Mouse (Mus musculus) neural tube, embryonic 13.5 days (tissue): Measurements from ENCODE around the gene Mecom. TPM values are rescaled to one million over a fixed set of nuclear protein-coding genes. Genes with fewer than 3 reads are reported as not detected.

ENCODE experiments used
- ATAC-seq: fragments of 200-750 bp; cut with Nextera tagmentation; 2 replicates; pipeline ENCODE4 v1.8.0; 2017; ENCODE audit warnings: low read depth, mild to moderate bottlenecking, moderate TSS enrichment, moderate library complexity
- H3K27ac ChIP-seq: fragments of 300-500 bp; sonication (generic); replicated peaks from 2 replicates; pipeline ENCODE4 v1.5.1; 2015; ENCODE audit warnings: moderate library complexity, mild to moderate bottlenecking, inconsistent platforms
- H3K27me3 ChIP-seq: fragments of 300-500 bp; sonication (generic); 2 replicates; pipeline ENCODE4 v1.6.1; 2015; ENCODE audit warnings: mild to moderate bottlenecking, inconsistent platforms
- H3K36me3 ChIP-seq: fragments of 300-500 bp; sonication (generic); 2 replicates; pipeline ENCODE4 v1.6.1; 2015; ENCODE audit warnings: mild to moderate bottlenecking, inconsistent platforms
- H3K4me1 ChIP-seq: fragments of 300-500 bp; sonication (generic); replicated peaks from 2 replicates; pipeline ENCODE4 v1.6.1; 2015; ENCODE audit warnings: inconsistent platforms
- H3K4me2 ChIP-seq: fragments of 300-500 bp; sonication (generic); 2 replicates; pipeline ENCODE4 v1.6.1; 2015; ENCODE audit warnings: inconsistent platforms, mild to moderate bottlenecking, moderate library complexity
- H3K4me3 ChIP-seq: fragments of 300-500 bp; sonication (generic); 2 replicates; pipeline ENCODE4 v1.5.1; 2015; ENCODE audit warnings: mild to moderate bottlenecking, inconsistent platforms
- H3K9ac ChIP-seq: fragments of 300-500 bp; sonication (generic); 2 replicates; pipeline ENCODE4 v1.6.1; 2015; ENCODE audit warnings: moderate library complexity, mild to moderate bottlenecking, inconsistent platforms
- H3K9me3 ChIP-seq: fragments of 300-500 bp; sonication (generic); 2 replicates; pipeline ENCODE4 v1.6.1; 2016; ENCODE audit warnings: inconsistent platforms
- WGBS: fragments of 180-500 bp; shearing (Covaris S2); methylation state at CpG from one replicate; pipeline ENCODE4 v1.1.7; 2015; 5-methylcytosine and 5-hydroxymethylcytosine counted together
- polyA plus RNA-seq: library from polyadenylated mRNA; unstranded; fragments of >200 nt; fragmentation: Nextera tagmentation; extraction: Ambion mirVana; gene quantifications from 2 replicates; pipeline ENCODE4 v1.2.1, GENCODE M21; 2015

Mecom gene
- polyA plus RNA-seq, 1 experiment from 2014 or later = 8.9 TPM

DNA sequence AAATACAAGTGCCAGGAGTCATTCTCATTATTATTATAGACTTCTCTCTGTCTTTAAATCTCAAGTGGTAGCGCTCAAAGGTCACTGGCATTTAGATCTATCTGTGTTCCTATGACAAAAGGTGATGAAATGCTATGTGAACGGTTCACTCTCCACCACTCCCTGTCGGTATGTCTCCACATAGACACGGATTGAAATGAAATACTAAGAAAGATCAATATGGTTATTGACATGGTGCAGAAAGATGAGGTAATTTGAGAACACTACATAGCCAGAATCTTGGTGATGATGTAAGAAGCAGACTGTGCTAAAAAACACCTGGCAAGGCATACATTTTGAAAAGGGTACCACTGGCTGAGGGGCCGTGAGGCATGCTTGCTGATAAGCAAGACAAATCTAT is 294.1 kb downstream of the Mecom start:
- Histone ChIP-seq H3K9ac (no peak overlapping the region), H3K9me3 (no peaks in the 10 kb centered on the region), H3K27me3 (no peaks in the 10 kb centered on the region), H3K36me3 (no peaks in the 10 kb centered on the region), H3K4me3 (no peak overlapping the region), H3K4me1 (no peaks in the 10 kb centered on the region), H3K27ac (no peak overlapping the region), H3K4me2 (no peak overlapping the region)
- 85% methylated on average over 5 of the region's 5 CpGs for WGBS
- ATAC-seq = no peak

DNA sequence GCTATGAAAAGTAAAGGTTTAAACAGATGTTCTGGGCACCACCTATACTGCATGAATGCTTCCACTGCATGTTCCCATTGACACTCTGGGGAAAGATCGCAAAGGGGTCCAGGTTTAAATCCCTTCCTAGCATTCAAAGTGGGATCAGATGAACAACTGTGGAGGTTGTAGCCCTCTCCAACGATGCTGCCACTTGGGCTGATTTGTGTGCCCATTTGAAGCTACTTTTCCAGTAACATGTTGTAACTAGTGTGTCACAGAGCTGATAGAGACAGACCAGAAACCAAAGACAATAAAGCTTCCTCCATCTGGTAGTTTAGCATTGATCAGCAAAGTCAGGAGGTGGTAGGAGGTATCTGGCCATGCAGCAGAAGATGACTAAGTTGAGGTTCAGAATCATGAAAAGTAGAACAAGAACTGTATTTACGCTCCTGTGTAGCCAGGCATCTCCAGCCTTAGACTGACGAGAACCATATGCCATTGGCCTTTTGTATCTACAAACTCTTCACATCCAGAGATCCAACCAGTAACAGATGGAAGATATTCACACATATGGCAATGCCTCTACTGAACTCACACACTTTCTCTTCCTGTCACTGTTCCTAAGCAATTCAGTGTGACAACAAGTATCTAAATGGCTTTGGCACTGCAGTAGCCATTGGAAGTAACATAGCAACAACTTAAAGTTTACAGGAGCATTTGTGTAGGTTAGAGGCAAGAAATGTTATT is 299.0 kb downstream of the Mecom start:
- Histone ChIP-seq H3K4me2 (no peak overlapping the region), H3K27ac (no peak overlapping the region), H3K27me3 (peaks cover 9% of the 10 kb centered on the region; the same call in 1 of the 2 replicates), H3K9me3 (no peaks in the 10 kb centered on the region), H3K36me3 (no peaks in the 10 kb centered on the region), H3K4me3 (no peak overlapping the region), H3K9ac (no peak overlapping the region), H3K4me1 (no peaks in the 10 kb centered on the region)
- no peak for ATAC-seq
- 89% methylated on average over 4 of the region's 4 CpGs for WGBS

DNA sequence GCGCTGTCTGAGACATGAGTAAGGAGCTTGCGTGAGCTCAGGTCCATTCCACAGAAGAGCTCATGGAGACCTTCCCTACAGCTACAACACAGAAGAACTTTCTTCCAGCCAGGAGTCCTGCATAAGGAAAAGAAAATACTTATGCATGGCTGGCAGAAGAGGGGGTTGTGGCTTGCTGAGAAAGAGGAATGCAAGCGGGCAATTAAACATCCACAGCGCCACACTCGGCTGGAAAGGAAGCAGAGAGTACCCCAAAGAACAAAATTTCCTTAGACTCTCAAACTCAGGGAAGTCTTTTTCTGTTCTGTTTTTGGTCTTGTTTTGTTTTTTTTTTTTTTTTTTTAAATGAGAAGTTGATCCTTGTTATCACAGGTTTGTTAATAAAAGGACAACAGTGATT is 300.6 kb downstream of the Mecom start:
- peaks cover 9% of the 10 kb centered on the region; the same call in 1 of the 2 replicates for H3K27me3 ChIP-seq
- no peak for ATAC-seq
- H3K9me3 ChIP-seq = no peaks in the 10 kb centered on the region
- H3K9ac ChIP-seq = no peak overlapping the region
- H3K36me3 ChIP-seq = no peaks in the 10 kb centered on the region
- H3K4me1 ChIP-seq = no peaks in the 10 kb centered on the region
- WGBS = 75% methylated on average over 5 of the region's 5 CpGs
- no peak overlapping the region for H3K27ac ChIP-seq
- no peak overlapping the region for H3K4me2 ChIP-seq
- H3K4me3 ChIP-seq = no peak overlapping the region

DNA sequence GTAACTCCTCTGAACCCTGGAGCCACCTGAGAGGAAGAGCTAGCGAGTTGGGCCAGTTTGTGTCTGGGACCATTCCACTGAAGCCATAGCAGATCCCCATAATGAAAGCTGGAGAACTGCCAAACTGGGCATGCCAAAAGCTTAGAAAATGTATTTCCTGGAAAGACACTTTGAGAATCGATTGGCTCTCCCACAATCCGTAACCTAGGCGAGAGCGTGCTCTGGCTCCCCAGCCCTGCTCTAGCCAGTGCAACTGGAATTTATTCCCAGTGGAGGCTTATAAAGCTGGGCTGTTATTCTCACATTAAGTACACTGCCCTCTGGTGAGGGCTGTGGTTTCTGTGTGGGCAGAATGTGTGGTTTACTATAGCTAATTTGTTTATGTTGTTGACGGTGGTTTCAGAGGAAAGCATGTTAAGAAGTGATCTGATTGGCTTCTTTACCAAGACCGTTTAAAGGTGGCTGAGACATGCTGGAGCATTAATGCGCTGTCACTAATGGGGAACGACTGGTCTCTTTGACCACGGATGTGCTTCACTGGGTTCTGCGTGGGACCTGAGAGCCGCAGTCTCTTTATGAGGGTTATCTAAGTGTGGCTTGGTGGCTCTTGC is 301.3 kb downstream of the Mecom start:
- H3K27ac ChIP-seq = no peak overlapping the region
- H3K4me1 ChIP-seq = no peaks in the 10 kb centered on the region
- no peaks in the 10 kb centered on the region for H3K9me3 ChIP-seq
- ATAC-seq = 0 out of 2 replicates have a peak, but pooled peaks have one; percentile 44
- peaks cover 9% of the 10 kb centered on the region; the same call in 1 of the 2 replicates for H3K27me3 ChIP-seq
- no peak overlapping the region for H3K9ac ChIP-seq
- no peak overlapping the region for H3K4me3 ChIP-seq
- no peaks in the 10 kb centered on the region for H3K36me3 ChIP-seq
- WGBS = 80% methylated on average over 12 of the region's 12 CpGs
- no peak overlapping the region for H3K4me2 ChIP-seq

DNA sequence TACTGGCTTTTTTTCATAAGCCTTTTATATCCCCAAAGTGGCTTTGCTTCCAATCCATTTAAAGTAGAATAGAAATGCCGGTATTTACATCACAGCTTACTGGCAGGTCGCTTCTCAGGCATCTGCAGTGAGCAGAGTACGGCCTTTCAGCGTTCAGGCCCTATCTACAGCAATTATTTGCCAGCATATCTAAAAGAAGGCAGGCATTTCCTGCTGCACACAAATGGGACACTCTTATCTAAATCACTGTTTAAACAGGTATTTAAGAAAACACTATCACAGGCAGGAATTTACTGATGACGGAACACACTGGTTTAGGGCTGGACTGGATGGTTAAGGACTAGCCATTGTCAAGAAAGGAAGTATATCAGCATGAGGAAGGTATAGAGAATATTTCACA is 301.9 kb downstream of the Mecom start:
- H3K9ac ChIP-seq = no peak overlapping the region
- no peak overlapping the region for H3K27ac ChIP-seq
- H3K4me1 ChIP-seq = no peaks in the 10 kb centered on the region
- no peak for ATAC-seq
- no peaks in the 10 kb centered on the region for H3K36me3 ChIP-seq
- no peak overlapping the region for H3K4me2 ChIP-seq
- 83% methylated on average over 5 of the region's 5 CpGs for WGBS
- no peak overlapping the region for H3K4me3 ChIP-seq
- peaks cover 9% of the 10 kb centered on the region; the same call in 1 of the 2 replicates for H3K27me3 ChIP-seq
- H3K9me3 ChIP-seq = no peaks in the 10 kb centered on the region

DNA sequence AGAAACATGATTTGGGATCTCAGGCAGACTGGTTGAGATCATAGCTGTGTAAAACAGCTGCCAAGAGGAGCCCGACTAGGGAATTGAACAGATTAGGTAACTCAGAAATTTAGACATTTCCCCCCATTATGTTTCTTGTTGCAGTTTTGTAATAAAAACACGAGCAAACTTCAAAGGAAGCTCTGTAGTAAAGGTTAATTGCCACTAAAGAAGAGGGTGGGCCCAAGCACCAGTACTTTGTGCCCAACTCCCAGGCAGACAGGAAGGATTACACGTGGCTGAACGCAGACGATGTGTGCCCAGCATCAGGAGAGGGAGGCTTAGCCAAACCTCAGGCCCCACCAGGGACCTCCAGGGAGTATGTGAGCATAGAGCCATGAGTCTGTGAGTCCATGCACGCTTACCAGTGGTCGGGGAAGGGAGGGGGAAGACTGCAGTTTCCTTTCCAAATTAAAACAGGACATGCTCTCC is 303.4 kb downstream of the Mecom start:
- no peak for ATAC-seq
- 34% methylated on average over 7 of the region's 7 CpGs for WGBS

DNA sequence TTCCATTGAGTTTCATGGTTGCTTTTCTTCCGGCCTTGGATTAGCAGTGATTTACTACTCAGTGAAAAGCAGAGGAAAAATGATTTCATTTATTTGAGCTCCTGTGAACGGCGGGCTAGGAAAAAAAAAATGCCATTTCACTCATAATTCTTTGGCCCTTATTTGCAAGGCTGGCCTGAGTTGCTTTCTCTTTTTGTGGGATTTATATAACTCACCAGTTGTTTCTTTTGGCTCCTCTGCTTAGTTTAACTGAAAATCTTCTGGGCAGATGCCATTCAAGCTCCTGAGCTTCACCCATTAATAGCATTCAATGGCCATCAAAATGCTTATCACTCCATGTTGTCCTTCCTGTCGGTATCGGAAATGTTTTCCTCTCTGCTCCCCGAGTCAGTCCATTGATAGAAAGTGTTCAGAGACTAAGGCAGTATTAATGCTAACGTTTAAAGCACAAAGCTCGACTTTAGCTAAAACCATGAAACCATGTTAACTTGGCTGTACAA is 304.0 kb downstream of the Mecom start:
- no peak overlapping the region for H3K4me3 ChIP-seq
- no peaks in the 10 kb centered on the region for H3K36me3 ChIP-seq
- no peak overlapping the region for H3K4me2 ChIP-seq
- H3K9me3 ChIP-seq = no peaks in the 10 kb centered on the region
- WGBS = 64% methylated on average over 8 of the region's 8 CpGs
- no peaks in the 10 kb centered on the region for H3K4me1 ChIP-seq
- no peak overlapping the region for H3K27ac ChIP-seq
- no peak overlapping the region for H3K9ac ChIP-seq
- no peak for ATAC-seq
- peaks cover 9% of the 10 kb centered on the region; the same call in 1 of the 2 replicates for H3K27me3 ChIP-seq

More for the DNA sequence above, 303.4 kb downstream of the Mecom start:
- Histone ChIP-seq H3K36me3 (no peaks in the 10 kb centered on the region), H3K9me3 (no peaks in the 10 kb centered on the region), H3K4me1 (no peaks in the 10 kb centered on the region), H3K27me3 (peaks cover 9% of the 10 kb centered on the region; the same call in 1 of the 2 replicates), H3K4me3 (no peak overlapping the region), H3K4me2 (no peak overlapping the region), H3K9ac (no peak overlapping the region), H3K27ac (no peak overlapping the region)

DNA sequence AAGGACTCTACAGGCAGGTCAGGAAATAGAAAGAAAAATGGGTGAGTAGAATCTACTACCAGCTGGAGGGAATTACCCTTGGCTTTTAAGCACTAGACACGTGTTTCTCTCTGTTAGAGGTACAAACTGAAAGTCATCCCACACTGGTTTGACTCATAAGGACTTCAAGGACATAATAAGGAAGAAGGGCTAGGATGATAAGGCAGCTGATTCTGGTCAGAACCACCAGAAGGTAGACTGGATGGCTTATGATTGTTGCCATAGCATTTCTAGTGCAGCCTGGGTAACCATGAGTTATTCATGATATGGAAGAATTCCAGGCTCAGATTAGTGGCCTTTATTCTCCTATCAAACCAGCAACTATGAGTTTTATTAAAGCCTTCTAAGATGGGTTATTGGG is 308.4 kb downstream of the Mecom start:
- ATAC-seq = no peak
- no peak overlapping the region for H3K27ac ChIP-seq
- no peaks in the 10 kb centered on the region for H3K27me3 ChIP-seq
- no peaks in the 10 kb centered on the region for H3K9me3 ChIP-seq
- H3K9ac ChIP-seq = no peak overlapping the region
- H3K4me3 ChIP-seq = no peak overlapping the region
- no peaks in the 10 kb centered on the region for H3K4me1 ChIP-seq
- H3K4me2 ChIP-seq = no peak overlapping the region
- whole genome bisulfite sequencing = 91% methylated on average over 1 of the region's 1 CpGs
- no peaks in the 10 kb centered on the region for H3K36me3 ChIP-seq

DNA sequence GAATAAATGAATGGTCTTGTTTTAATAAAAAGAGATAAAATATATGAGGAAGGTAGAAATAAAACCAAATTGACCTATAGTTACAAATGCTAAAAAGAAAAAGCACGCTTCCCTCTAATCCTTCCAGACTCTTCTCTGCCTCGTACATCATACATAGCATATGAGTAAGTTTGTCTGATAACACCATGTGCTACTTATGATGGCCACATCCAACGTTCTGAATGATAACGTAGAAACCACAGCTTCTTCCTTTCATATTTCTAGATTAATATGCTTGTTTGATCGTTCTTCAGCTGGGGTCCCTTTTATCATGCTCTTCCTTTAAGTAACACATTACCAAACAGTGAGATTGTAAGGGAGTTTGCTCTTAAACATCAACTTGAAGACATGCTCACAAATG is 310.3 kb downstream of the Mecom start:
- WGBS = 93% methylated on average over 5 of the region's 5 CpGs
- Histone ChIP-seq H3K4me1 (no peaks in the 10 kb centered on the region), H3K27ac (no peak overlapping the region), H3K4me2 (no peak overlapping the region), H3K36me3 (no peaks in the 10 kb centered on the region), H3K9ac (no peak overlapping the region), H3K27me3 (no peaks in the 10 kb centered on the region), H3K9me3 (no peaks in the 10 kb centered on the region), H3K4me3 (no peak overlapping the region)
- no peak for ATAC-seq

DNA sequence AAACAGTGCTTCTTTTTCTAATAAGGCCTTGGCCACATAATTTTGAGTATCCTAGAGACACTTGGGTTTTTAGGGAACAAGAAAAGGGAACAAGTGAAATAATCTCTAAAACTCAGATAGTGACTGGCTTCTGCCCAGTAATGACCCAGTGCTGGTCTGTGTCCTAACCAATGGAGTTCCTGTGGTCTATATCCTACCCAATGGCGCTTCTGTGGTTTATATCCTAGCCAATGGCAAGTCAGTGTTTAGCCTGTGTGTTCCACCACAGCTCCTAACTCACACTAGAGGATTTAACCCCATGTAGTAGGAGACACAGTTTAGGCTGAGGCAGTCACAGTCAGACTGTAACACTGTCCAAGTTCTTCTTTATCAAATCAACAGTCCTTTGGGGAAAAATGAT is 313.8 kb downstream of the Mecom start:
- no peak for ATAC-seq
- Histone ChIP-seq H3K27ac (no peak overlapping the region), H3K4me2 (no peak overlapping the region), H3K4me1 (no peaks in the 10 kb centered on the region; the same call in 1 of the 2 replicates), H3K9ac (no peak overlapping the region), H3K27me3 (no peaks in the 10 kb centered on the region), H3K9me3 (no peaks in the 10 kb centered on the region), H3K4me3 (no peak overlapping the region), H3K36me3 (no peaks in the 10 kb centered on the region)
- 87% methylated on average over 1 of the region's 1 CpGs for WGBS

DNA sequence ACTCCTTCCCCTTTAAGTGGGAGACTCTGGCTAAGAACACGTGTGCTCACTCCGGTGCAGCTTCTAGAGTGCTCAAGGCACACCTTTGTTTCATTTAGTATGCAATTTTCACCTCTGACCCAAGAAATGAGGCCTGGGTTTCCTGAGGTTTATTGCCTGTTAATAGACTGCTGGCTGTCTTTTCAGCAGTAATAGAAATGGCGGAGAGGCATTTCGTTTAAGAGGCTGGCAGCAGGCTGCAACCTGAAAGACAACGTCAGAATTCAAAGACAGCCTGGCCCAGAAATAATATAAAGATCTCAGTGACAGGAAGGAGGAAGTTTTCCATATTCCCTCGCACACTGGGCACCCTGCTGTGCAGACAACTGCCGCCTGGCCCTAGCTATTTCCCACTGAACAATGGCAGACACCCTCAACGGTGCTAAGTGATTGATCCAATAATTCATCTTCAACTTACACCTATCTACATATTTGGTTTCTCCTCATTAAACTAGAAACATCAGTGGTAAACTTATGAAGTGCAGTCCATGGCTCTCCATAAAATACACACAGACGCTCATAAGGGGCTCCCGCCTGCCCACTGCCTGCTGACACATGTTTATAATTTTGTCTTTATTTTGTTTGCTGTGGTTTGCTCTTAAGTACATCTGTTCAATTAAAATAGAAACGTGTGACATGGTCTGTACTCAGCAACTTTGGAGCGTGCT is 319.7 kb downstream of the Mecom start:
- Histone ChIP-seq H3K9me3 (no peaks in the 10 kb centered on the region), H3K9ac (no peak overlapping the region), H3K27me3 (peaks cover 27% of the 10 kb centered on the region), H3K27ac (no peak overlapping the region), H3K4me3 (no peak overlapping the region), H3K36me3 (no peaks in the 10 kb centered on the region), H3K4me2 (peak overlapping the region; percentile 17; the same call in 1 of the 2 replicates), H3K4me1 (peaks cover 22% of the 10 kb centered on the region)
- ATAC-seq = peak; percentile 36; the same call in 1 of the 2 replicates
- WGBS = 25% methylated on average over 12 of the region's 12 CpGs

DNA sequence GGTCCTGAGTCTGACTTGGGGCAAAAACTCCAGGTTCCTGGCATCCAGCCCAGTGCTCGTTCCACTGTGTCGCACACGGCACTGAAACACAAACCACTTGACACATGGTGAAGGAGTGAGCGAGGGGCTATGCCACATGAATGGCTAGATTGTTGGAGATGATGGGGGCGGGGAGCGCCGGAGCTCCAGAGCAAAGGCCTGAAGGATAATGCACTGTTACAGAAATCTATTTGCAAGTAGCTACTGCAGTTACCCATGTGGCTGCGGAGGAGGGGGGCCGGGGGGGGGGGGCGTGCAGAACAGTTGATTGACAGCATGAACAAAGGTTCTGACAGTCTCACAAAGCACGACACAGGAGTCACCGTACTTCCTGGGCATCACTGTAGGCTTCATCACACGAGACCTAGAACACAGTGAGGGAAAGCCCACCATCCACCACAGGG is 320.9 kb downstream of the Mecom start:
- peaks cover 36% of the 10 kb centered on the region for H3K27me3 ChIP-seq
- no peaks in the 10 kb centered on the region for H3K9me3 ChIP-seq
- peak; percentile 90 for ATAC-seq
- H3K36me3 ChIP-seq = no peaks in the 10 kb centered on the region
- H3K27ac ChIP-seq = no peak overlapping the region
- no peak overlapping the region for H3K4me3 ChIP-seq
- WGBS = 21% methylated on average over 13 of the region's 13 CpGs
- H3K4me1 ChIP-seq = peaks cover 22% of the 10 kb centered on the region
- 0 out of 2 replicates have a peak overlapping the region, but pooled peaks have one; percentile 7 for H3K4me2 ChIP-seq
- H3K9ac ChIP-seq = no peak overlapping the region
